Mouse (Mus musculus): ENCODE measurements at regions not wholly inside any gene's neighbourhood (a gene's known extent, or its start where the extent isn't known, plus 50 kb on each side); places are given as distances from the start of the nearest gene placed in this dataset.

- no peak for TF ChIP-seq POLR2A (IDR thresholded peaks at IDR 0.05; ENCODE audit: extremely low read depth, insufficient read depth, low read length)
- no peak for TF ChIP-seq CTCF (IDR thresholded peaks at IDR 0.05; ENCODE audit: low read depth, low read length)
Measured at GRCm38 (mm10) chr14:71486176-71486970, 886.7 kb upstream of the Fam160b2 start.

All from liver, adult 2 months (tissue).